Mouse (Mus musculus) lung, postnatal 0 days (tissue): ENCODE measurements around the gene Sgtb. TPM values are rescaled to one million over a fixed set of nuclear protein-coding genes. Genes with fewer than 3 reads are reported as not detected.

Source experiments
- ATAC-seq: fragments of 200-750 bp; cut with Nextera tagmentation; 2 replicates; pipeline ENCODE4 v1.8.0; 2017; ENCODE audit warnings: moderate library complexity
- DNase-seq: peaks from one replicate; pipeline ENCODE4 v3.0.0-alpha.2; 2016; ENCODE audit warnings: low spot score
- H3K27ac ChIP-seq: fragments of 300-500 bp; sonication (generic); 2 replicates; pipeline ENCODE4 v1.5.1; 2014; ENCODE audit warnings: antibody characterized with exemption, mild to moderate bottlenecking, low read length, mixed read lengths
- H3K27me3 ChIP-seq: fragments of 300-500 bp; sonication (generic); replicated peaks from 2 replicates; pipeline ENCODE4 v1.6.1; 2014; ENCODE audit warnings: low read length, mixed read lengths; ENCODE audit not compliant: insufficient read depth
- H3K36me3 ChIP-seq: fragments of 300-500 bp; sonication (generic); 2 replicates; pipeline ENCODE4 v1.6.1; 2014; ENCODE audit warnings: low read length, mixed read lengths; ENCODE audit not compliant: insufficient read depth
- H3K4me1 ChIP-seq: fragments of 300-500 bp; sonication (generic); 2 replicates; pipeline ENCODE4 v1.6.1; 2014; ENCODE audit warnings: antibody characterized with exemption, low read depth, low read length, mixed read lengths; ENCODE audit not compliant: insufficient read depth
- H3K4me2 ChIP-seq: fragments of 300-500 bp; sonication (generic); replicated peaks from 2 replicates; pipeline ENCODE4 v1.6.1; 2014; ENCODE audit warnings: low read depth, mild to moderate bottlenecking, low read length, moderate library complexity, mixed read lengths
- H3K4me3 ChIP-seq: fragments of 300-500 bp; sonication (generic); 2 replicates; pipeline ENCODE4 v1.5.1; 2014; ENCODE audit warnings: low read depth, low read length
- H3K9ac ChIP-seq: fragments of 300-500 bp; sonication (generic); replicated peaks from 2 replicates; pipeline ENCODE4 v1.6.1; 2014; ENCODE audit warnings: low read depth, mild to moderate bottlenecking
- H3K9me3 ChIP-seq: fragments of 300-500 bp; sonication (generic); 2 replicates; pipeline ENCODE4 v1.6.1; 2016; ENCODE audit warnings: low read length, mixed read lengths
- CTCF ChIP-seq: IDR thresholded peaks from 2 replicates; pipeline ENCODE4 v1.5.1; 2016; ENCODE audit warnings: antibody characterized with exemption, mild to moderate bottlenecking
- EP300 ChIP-seq: IDR thresholded peaks from 2 replicates; pipeline ENCODE4 v1.6.1; 2016; ENCODE audit warnings: antibody characterized with exemption, mild to moderate bottlenecking, control low read depth
- WGBS: fragments of 180-500 bp; shearing (Covaris S2); extraction: QIAGEN DNeasy Blood & Tissue Kit; methylation state at CpG from one replicate; pipeline ENCODE4 v1.1.7; 2014; 5-methylcytosine and 5-hydroxymethylcytosine counted together
- polyA plus RNA-seq: library from polyadenylated mRNA; unstranded; fragments of >200 nt; fragmentation: Nextera tagmentation; extraction: Ambion mirVana; gene quantifications from 2 replicates; pipeline ENCODE4 v1.2.1, GENCODE M21; 2015

Sgtb gene
- polyA plus RNA-seq, 1 experiment from 2014 or later, result 5.5 TPM

- Histone ChIP-seq H3K4me3 (no peak overlapping the region), H3K9ac (no peak overlapping the region), H3K4me2 (no peak overlapping the region), H3K27me3 (no peaks in the 10 kb centered on the region), H3K4me1 (0 out of 2 replicates have a peak, but pooled peaks cover 3% of the 10 kb centered on the region), H3K36me3 (no peaks in the 10 kb centered on the region), H3K27ac (no peak overlapping the region), H3K9me3 (no peaks in the 10 kb centered on the region)
- WGBS, result 97% methylated on average over 2 of the region's 2 CpGs
- TF ChIP-seq CTCF (no peak), EP300 (no peak)
- no peak for ATAC-seq
- DNase-seq, result no peak
Observed at GRCm38 (mm10) chr13:104114827-104115226, 5.3 kb downstream of the Sgtb start.

- ATAC-seq (no peak), DNase-seq (no peak)
- H3K4me3 ChIP-seq, result no peak overlapping the region
- no peak overlapping the region for H3K4me2 ChIP-seq
- H3K9ac ChIP-seq, result no peak overlapping the region
- no peak for TF ChIP-seq EP300
- H3K36me3 ChIP-seq, result no peaks in the 10 kb centered on the region
- H3K27ac ChIP-seq, result no peak overlapping the region
- 59% methylated on average over 17 of the region's 17 CpGs for WGBS
- H3K9me3 ChIP-seq, result no peaks in the 10 kb centered on the region
- no peaks in the 10 kb centered on the region for H3K4me1 ChIP-seq
- H3K27me3 ChIP-seq, result no peaks in the 10 kb centered on the region
Observed at GRCm38 (mm10) chr13:104122078-104122840, 12.7 kb downstream of the Sgtb start.

- ATAC-seq, result no peak
- no peak for DNase-seq
- H3K9me3 ChIP-seq, result no peaks in the 10 kb centered on the region
- no peak overlapping the region for H3K4me2 ChIP-seq
- no peaks in the 10 kb centered on the region for H3K4me1 ChIP-seq
- H3K36me3 ChIP-seq, result no peaks in the 10 kb centered on the region
- H3K27me3 ChIP-seq, result no peaks in the 10 kb centered on the region
- 90% methylated on average over 20 of the region's 20 CpGs for WGBS
- no peak for TF ChIP-seq EP300
- TF ChIP-seq CTCF, result no peak
- no peak overlapping the region for H3K27ac ChIP-seq
- no peak overlapping the region for H3K4me3 ChIP-seq
- H3K9ac ChIP-seq, result no peak overlapping the region
Observed at GRCm38 (mm10) chr13:104123662-104124381, 14.3 kb downstream of the Sgtb start.

- no peaks in the 10 kb centered on the region for H3K9me3 ChIP-seq
- H3K4me1 ChIP-seq, result no peaks in the 10 kb centered on the region
- 82% methylated on average over 2 of the region's 2 CpGs for WGBS
- no peaks in the 10 kb centered on the region for H3K27me3 ChIP-seq
- H3K36me3 ChIP-seq, result 0 out of 2 replicates have a peak, but pooled peaks cover 4% of the 10 kb centered on the region
- no peak overlapping the region for H3K4me2 ChIP-seq
- H3K4me3 ChIP-seq, result no peak overlapping the region
- TF ChIP-seq EP300, result no peak
- TF ChIP-seq CTCF, result no peak
- no peak overlapping the region for H3K9ac ChIP-seq
- no peak for DNase-seq
- no peak overlapping the region for H3K27ac ChIP-seq
- no peak for ATAC-seq
Observed at GRCm38 (mm10) chr13:104132561-104132960, 23.0 kb downstream of the Sgtb start.

GRCm38 (mm10) chr13:104134510-104135085 lies 25.1 kb downstream of the Sgtb start:
- WGBS, result 84% methylated on average over 4 of the region's 4 CpGs
- Histone ChIP-seq H3K27ac (no peak overlapping the region), H3K9ac (no peak overlapping the region), H3K27me3 (no peaks in the 10 kb centered on the region), H3K9me3 (no peaks in the 10 kb centered on the region), H3K4me2 (no peak overlapping the region), H3K4me3 (no peak overlapping the region), H3K4me1 (no peaks in the 10 kb centered on the region), H3K36me3 (0 out of 2 replicates have a peak, but pooled peaks cover 4% of the 10 kb centered on the region)
- no peak for TF ChIP-seq EP300
- no peak for TF ChIP-seq CTCF
- ATAC-seq, result no peak
- no peak for DNase-seq

GRCm38 (mm10) chr13:104139369-104140209 lies 30.0 kb downstream of the Sgtb start:
- H3K27me3 ChIP-seq, result no peaks in the 10 kb centered on the region
- H3K9ac ChIP-seq, result no peak overlapping the region
- peak overlapping the region; percentile 20; the same call in 1 of the 2 replicates for H3K4me2 ChIP-seq
- H3K9me3 ChIP-seq, result no peaks in the 10 kb centered on the region
- H3K4me3 ChIP-seq, result no peak overlapping the region
- ATAC-seq (peak; percentile 63), DNase-seq (peak; percentile 85)
- no peak overlapping the region for H3K27ac ChIP-seq
- WGBS, result 31% methylated on average over 13 of the region's 13 CpGs
- H3K4me1 ChIP-seq, result no peaks in the 10 kb centered on the region
- TF ChIP-seq EP300, result no peak
- TF ChIP-seq CTCF, result peak; percentile 89
- H3K36me3 ChIP-seq, result peaks cover 19% of the 10 kb centered on the region; the same call in 1 of the 2 replicates
